Mouse (Mus musculus) B cell, adult 2 months (primary cell): ENCODE measurements at regions not wholly inside any gene's neighbourhood (a gene's known extent, or its start where the extent isn't known, plus 50 kb on each side); places are given as distances from the start of the nearest gene placed in this dataset.

ENCODE experiments used
- DNase-seq, 2 experiments: peaks; one replicate each; pipeline ENCODE4 v3.0.0; 2022

DNA sequence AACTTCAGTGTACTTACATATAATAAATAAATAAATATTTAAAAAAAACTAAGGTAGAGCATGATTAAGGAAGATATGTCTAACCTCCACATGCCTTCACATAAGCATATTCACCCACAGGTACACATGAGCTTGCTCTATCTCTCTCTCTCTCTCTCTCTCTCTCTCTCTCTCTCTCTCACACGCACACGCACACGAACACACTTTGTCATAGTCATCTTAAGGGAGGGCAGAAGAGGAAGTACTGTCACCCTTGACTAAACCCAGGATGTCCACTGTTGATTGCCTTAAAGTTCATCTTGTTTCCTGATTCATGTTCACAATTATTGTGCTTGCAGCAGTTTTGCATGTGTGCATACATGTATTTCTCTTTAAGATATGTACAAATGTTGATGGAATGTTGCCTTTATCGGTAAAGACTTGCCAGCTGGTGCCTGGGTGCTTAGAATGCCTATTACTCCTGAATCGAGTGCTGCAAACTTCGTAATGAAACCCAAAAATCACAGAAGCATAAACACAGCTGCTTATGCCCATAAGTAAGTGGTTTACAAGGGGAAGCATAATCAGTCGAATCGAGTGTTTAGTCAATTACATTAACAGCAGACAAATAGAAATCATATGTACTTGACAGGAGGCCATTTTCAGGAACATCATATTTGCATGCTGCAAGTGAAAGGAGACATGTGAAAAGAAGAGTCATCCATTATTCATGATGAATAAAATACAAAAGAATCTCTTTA is 84.3 kb downstream of the Tmem168 start:
- DNase-seq: peak; percentile 26 to 31

- DNase-seq: no peak
Measured at GRCm38 (mm10) chr6:13514126-13514525, 93.8 kb downstream of the Tmem168 start.

DNA sequence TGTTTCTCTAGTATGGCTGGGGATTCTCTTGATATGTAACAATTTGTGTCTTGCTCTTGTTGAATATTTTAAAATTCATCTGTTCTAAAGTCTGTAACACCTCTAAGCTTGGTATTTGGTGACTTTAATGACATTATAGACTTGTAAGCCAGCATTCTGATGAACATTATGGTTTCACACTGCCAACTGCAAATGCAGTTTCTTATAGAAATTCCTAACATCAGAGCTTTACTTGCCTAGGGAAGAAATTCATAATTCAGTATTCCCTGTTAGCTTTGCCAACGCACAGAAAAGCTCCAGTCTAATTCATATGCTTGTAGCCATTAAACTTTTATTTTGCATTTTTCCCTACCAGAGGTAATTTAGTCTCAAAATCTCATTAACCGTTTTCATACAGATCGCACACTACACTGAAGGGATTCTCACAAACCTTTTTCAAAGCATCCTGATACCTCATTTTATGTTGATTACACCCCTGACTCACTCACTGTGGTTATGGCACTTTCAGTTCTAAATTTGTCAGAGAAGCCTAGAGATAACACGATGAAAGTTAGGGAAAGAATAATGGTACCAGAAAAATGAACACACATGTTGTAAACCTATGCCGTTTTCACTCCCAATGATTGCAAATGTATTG is 131.3 kb downstream of the Tmem168 start:
- DNase-seq: no peak

DNA sequence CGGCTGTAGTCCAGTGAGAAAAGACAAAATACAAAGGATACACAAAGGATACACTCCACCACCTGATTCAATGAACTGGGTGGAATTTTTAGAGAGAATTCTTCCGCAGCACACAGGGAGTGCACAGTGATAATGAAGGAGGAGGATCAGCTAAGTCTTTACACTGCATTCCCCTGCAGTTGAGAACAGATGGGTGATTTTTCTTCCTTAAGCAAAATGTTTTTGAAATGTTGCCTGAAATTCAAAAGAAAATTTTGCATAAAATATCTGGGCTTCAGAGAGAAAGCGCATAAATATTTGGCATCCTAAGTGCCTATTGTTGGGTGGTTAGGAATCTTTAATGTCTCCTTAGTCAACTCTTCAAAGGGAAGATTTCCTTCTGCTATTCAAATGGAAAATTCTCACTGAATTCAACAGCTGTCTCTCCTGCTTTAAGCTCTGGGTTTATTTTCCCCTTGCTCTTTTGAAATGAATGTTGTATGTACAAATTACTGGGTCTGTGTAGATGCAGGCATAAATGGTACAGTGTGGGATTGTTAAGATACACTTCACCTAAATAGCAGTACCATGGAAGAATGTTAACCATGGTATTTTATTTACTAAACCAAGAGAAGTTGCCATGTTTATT is 158.6 kb downstream of the Tmem168 start:
- no peak for DNase-seq

GRCm38 (mm10) chr6:13413768-13414167 is 189.0 kb upstream of the Vwde start:
- peak; percentile 3 to 4 for DNase-seq

GRCm38 (mm10) chr6:13413092-13413491 is 188.3 kb upstream of the Vwde start:
- no peak for DNase-seq

DNA sequence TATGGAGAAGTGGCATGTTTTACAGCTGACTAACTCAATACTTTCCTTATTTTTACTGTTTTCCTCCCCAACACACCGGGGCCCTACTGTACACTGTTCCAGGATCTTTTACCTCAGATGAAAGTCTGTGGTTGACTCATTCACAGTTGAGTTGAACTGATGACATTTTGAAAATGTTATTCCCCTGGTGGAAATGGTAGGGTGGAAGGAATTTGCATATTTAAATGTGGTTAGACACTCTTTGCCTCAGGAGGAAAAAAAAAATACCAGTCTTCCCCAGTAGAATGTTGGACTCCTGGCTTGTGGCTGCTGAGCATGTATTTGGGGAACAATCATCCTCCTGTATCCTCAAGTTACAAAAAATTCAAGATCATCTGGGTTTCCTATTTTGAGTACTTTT is 159.7 kb upstream of the Vwde start:
- no peak for DNase-seq

- DNase-seq: no peak
Measured at GRCm38 (mm10) chr6:13383211-13383610, 158.4 kb upstream of the Vwde start.

DNA sequence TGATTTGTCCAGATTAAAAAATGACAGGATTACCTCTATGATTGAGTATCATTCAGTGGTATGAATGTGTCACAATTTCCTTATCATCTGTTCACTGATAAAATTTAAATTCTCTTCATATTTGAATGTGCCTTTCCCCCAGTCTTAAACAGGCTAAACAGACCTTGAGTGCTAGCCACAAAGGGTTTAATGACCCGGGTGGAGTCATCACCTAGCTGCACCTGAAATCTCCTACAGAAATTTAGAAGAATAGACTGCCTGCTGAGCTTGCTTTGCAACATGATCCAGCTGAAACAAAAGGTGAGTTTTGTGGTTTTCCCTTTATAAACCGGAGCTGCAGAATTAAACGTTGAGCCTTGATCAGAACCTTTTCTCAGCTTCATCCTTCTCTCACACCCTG is 156.1 kb upstream of the Vwde start:
- DNase-seq: no peak

DNA sequence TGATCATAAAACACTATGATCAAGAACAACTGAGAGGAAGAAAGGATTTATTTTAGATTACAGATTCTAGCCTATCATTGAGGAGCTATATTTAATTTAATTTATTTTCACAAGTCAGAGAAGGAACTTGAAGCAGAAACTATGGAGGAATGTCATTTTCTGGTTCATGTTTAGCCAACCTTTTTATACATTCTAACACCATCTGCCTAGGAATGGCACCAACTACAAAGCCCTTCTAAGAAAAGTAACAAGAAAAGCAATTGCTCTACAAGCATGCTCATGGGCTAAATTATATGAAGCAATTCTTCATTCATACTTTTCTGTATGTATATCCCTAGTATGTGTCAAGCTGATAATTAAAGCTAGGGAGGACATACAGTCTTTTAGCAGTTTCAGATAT is 155.0 kb upstream of the Vwde start:
- DNase-seq: no peak

GRCm38 (mm10) chr6:13373896-13374295 is 149.1 kb upstream of the Vwde start:
- DNase-seq: no peak

DNA sequence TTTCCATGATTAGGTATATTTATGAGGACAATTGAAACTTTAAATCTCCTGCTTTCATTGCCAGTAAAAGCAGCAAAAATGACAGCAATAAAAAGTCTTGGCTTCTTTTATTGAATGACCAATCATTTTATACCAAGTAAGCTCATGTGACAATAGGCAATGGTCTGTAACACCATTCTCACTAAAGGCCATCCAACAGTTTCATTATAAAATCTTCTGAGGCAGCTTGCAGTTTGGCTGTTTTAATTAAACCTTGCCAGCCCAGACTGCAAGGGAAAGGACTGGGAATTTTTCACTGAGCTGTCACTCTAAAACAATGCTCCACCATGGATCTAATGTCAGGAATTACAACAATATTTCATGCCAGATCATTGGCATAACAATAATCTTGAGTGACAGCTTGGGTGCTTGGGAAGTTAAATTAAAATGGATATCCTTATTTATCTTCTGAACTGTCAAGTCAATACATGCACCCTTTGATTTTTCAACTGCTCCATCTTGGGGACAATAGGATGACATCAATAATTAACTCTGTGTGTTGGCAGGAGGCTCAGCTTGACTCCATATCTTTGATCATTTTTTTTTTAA is 145.0 kb upstream of the Vwde start:
- no peak for DNase-seq
